Mouse (Mus musculus) c-Kit-negative CD71-positive TER-119-positive erythroid progenitor cells, embryonic 14.5 days (primary cell): Measurements from ENCODE around the gene Cux1.

Source experiments
- DNase-seq: peaks from one replicate; pipeline ENCODE4 v3.0.0-alpha.2; 2013; ENCODE audit warnings: low read depth, low spot score

Cux1 gene

GRCm38 (mm10) chr5:136566812-136567175 lies 496 bp downstream of the Cux1 start:
- no peak for DNase-seq

- no peak for DNase-seq
Observed at GRCm38 (mm10) chr5:136566001-136566811, 1.1 kb downstream of the Cux1 start.

GRCm38 (mm10) chr5:136565311-136565811 lies 1.9 kb downstream of the Cux1 start:
- DNase-seq = no peak

- DNase-seq = no peak
Observed at GRCm38 (mm10) chr5:136564613-136565299, 2.5 kb downstream of the Cux1 start.

- no peak for DNase-seq
Observed at GRCm38 (mm10) chr5:136563996-136564395, 3.3 kb downstream of the Cux1 start.

GRCm38 (mm10) chr5:136563104-136563503 lies 4.2 kb downstream of the Cux1 start:
- DNase-seq = no peak

- DNase-seq = no peak
Observed at GRCm38 (mm10) chr5:136562212-136562611, 5.1 kb downstream of the Cux1 start.

GRCm38 (mm10) chr5:136561641-136562040 lies 5.6 kb downstream of the Cux1 start:
- DNase-seq = no peak

GRCm38 (mm10) chr5:136560656-136561055 lies 6.6 kb downstream of the Cux1 start:
- DNase-seq = no peak

- DNase-seq = no peak
Observed at GRCm38 (mm10) chr5:136557446-136557845, 9.8 kb downstream of the Cux1 start.

GRCm38 (mm10) chr5:136556328-136557262 lies 10.7 kb downstream of the Cux1 start:
- no peak for DNase-seq

- no peak for DNase-seq
Observed at GRCm38 (mm10) chr5:136555703-136556102, 11.6 kb downstream of the Cux1 start.

GRCm38 (mm10) chr5:136552832-136553231 lies 14.5 kb downstream of the Cux1 start:
- DNase-seq = no peak

GRCm38 (mm10) chr5:136552093-136552492 lies 15.2 kb downstream of the Cux1 start:
- DNase-seq = no peak

GRCm38 (mm10) chr5:136551571-136551970 lies 15.7 kb downstream of the Cux1 start:
- DNase-seq = no peak

- no peak for DNase-seq
Observed at GRCm38 (mm10) chr5:136550726-136551125, 16.6 kb downstream of the Cux1 start.

GRCm38 (mm10) chr5:136548776-136549175 lies 18.5 kb downstream of the Cux1 start:
- DNase-seq = no peak

GRCm38 (mm10) chr5:136545061-136545460 lies 22.2 kb downstream of the Cux1 start:
- DNase-seq = no peak

GRCm38 (mm10) chr5:136543171-136543570 lies 24.1 kb downstream of the Cux1 start:
- DNase-seq = no peak

- DNase-seq = no peak
Observed at GRCm38 (mm10) chr5:136540952-136541351, 26.3 kb downstream of the Cux1 start.

GRCm38 (mm10) chr5:136540055-136540838 lies 27.0 kb downstream of the Cux1 start:
- DNase-seq = no peak
